Mouse (Mus musculus): ENCODE data around the gene Wsb2. TPM values are rescaled to one million over a fixed set of nuclear protein-coding genes. Genes with fewer than 3 reads are reported as not detected.

Gene Wsb2
- total and polyA plus RNA-seq, 2 experiments from 2014 or later, result 83.2 to 139 TPM

GRCm38 (mm10) chr5:117318741-117319629, 38.1 kb upstream of the Wsb2 start, which contains the start of gene Vsig10:
Gene Vsig10, plus strand, starts transcription at chr5:117319083.
- TF ChIP-seq CTCF (IDR thresholded peaks at IDR 0.05; ENCODE audit: low read depth), result no peak
- no peak for TF ChIP-seq EP300 (IDR thresholded peaks at IDR 0.05; ENCODE audit: low read depth)
- H3K4me3 ChIP-seq (ENCODE audit: low read depth, low read length), result peak within 1 kb of the TSS; percentile 83
- H3K27ac ChIP-seq (ENCODE audit: low read depth), result peak within 1 kb of the TSS; percentile 85
- no peaks in the 10 kb centered on the region for H3K36me3 ChIP-seq (replicated peaks; ENCODE audit: control insufficient read depth, insufficient read depth, low read length)
- DNase-seq (ENCODE audit: low spot score), result peak; percentile 69
- peak; percentile 87 for ATAC-seq (ENCODE audit: insufficient read depth, low read depth)
- H3K9me3 ChIP-seq (replicated peaks; ENCODE audit: control insufficient read depth, low read length), result no peaks in the 10 kb centered on the region
- no peaks in the 10 kb centered on the region for H3K27me3 ChIP-seq (ENCODE audit: control insufficient read depth, insufficient read depth, low read length)
- peak within 1 kb of the TSS; percentile 83 for H3K9ac ChIP-seq (replicated peaks; ENCODE audit: low read depth, low read length)
- no peaks in the 10 kb centered on the region; the same call in 1 of the 2 replicates for H3K4me1 ChIP-seq (ENCODE audit: control insufficient read depth, insufficient read depth)
- under 1% methylated on average over 72 of the region's 81 CpGs for WGBS
- peak within 1 kb of the TSS; percentile 96 for H3K4me2 ChIP-seq (ENCODE audit: low read depth, low read length)

DNA sequence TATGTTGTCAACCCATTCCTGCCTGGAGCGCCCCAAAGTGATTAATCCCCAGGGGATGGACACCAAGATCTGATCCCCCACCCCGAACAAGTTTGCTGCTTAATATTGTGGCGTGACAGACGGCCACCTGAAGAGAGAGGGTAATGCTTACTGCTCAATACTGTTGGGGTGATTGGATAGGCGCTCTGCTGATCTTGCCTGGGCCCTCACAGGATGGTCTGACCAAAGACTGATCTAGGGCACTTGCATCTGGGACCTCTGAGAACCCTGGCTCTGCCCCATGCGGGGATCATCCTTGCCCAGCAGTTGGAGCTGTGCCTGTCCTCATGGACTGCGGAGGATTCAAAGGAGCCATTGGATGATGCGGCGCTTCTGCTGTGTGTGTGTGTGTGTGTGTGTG, 33.4 kb upstream of the Wsb2 start:
- no peaks in the 10 kb centered on the region for H3K9me3 ChIP-seq (replicated peaks; ENCODE audit: control insufficient read depth, low read length)
- H3K27me3 ChIP-seq (ENCODE audit: control insufficient read depth, insufficient read depth, low read length), result no peaks in the 10 kb centered on the region
- no peak for ATAC-seq (ENCODE audit: insufficient read depth, low read depth)
- no peak overlapping the region for H3K9ac ChIP-seq (replicated peaks; ENCODE audit: low read depth, low read length)
- TF ChIP-seq CTCF (IDR thresholded peaks at IDR 0.05; ENCODE audit: low read depth) (no peak), EP300 (IDR thresholded peaks at IDR 0.05; ENCODE audit: low read depth) (no peak)
- DNase-seq (ENCODE audit: low spot score), result no peak
- 85% methylated on average over 9 of the region's 9 CpGs for WGBS
- no peak overlapping the region for H3K4me3 ChIP-seq (ENCODE audit: low read depth, low read length)
- H3K27ac ChIP-seq (ENCODE audit: low read depth), result no peak overlapping the region
- no peak overlapping the region for H3K4me2 ChIP-seq (ENCODE audit: low read depth, low read length)
- H3K4me1 ChIP-seq (ENCODE audit: control insufficient read depth, insufficient read depth), result no peaks in the 10 kb centered on the region; the same call in 1 of the 2 replicates
- H3K36me3 ChIP-seq (replicated peaks; ENCODE audit: control insufficient read depth, insufficient read depth, low read length), result peaks cover 10% of the 10 kb centered on the region

DNA sequence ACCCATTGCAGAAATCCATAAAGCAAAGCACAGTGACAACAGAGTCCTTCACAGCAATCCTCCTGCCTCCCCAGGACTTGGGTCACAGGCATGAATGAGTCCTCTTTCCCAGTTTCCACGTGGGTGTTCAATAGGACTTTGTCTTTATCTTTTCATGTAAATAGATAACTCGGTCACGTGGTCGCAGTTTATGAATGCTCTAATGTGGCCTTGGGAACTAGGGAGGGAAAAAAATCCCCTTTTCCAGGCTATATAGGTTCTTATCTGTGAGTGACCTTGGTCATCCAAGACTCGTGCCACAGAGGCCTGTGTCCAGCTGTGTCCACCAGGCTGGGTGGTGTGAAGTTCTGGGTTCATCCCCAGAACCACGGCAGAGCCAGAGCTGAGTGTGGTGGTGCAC, 30.7 kb upstream of the Wsb2 start:
- no peak overlapping the region for H3K9ac ChIP-seq (replicated peaks; ENCODE audit: low read depth, low read length)
- H3K4me2 ChIP-seq (ENCODE audit: low read depth, low read length), result no peak overlapping the region
- ATAC-seq (ENCODE audit: insufficient read depth, low read depth) (no peak), DNase-seq (ENCODE audit: low spot score) (no peak)
- H3K36me3 ChIP-seq (replicated peaks; ENCODE audit: control insufficient read depth, insufficient read depth, low read length), result peaks cover 10% of the 10 kb centered on the region
- H3K9me3 ChIP-seq (replicated peaks; ENCODE audit: control insufficient read depth, low read length), result no peaks in the 10 kb centered on the region
- H3K4me1 ChIP-seq (ENCODE audit: control insufficient read depth, insufficient read depth), result no peaks in the 10 kb centered on the region
- no peaks in the 10 kb centered on the region for H3K27me3 ChIP-seq (ENCODE audit: control insufficient read depth, insufficient read depth, low read length)
- TF ChIP-seq CTCF (IDR thresholded peaks at IDR 0.05; ENCODE audit: low read depth) (no peak), EP300 (IDR thresholded peaks at IDR 0.05; ENCODE audit: low read depth) (no peak)
- 44% methylated on average over 6 of the region's 6 CpGs for WGBS
- no peak overlapping the region for H3K27ac ChIP-seq (ENCODE audit: low read depth)
- H3K4me3 ChIP-seq (ENCODE audit: low read depth, low read length), result no peak overlapping the region

- WGBS, result 89% methylated on average over 7 of the region's 7 CpGs
- Histone ChIP-seq H3K9me3 (replicated peaks; ENCODE audit: control insufficient read depth, low read length) (no peaks in the 10 kb centered on the region), H3K27me3 (ENCODE audit: control insufficient read depth, insufficient read depth, low read length) (no peaks in the 10 kb centered on the region), H3K27ac (ENCODE audit: low read depth) (no peak overlapping the region), H3K9ac (replicated peaks; ENCODE audit: low read depth, low read length) (no peak overlapping the region), H3K4me2 (ENCODE audit: low read depth, low read length) (no peak overlapping the region), H3K4me3 (ENCODE audit: low read depth, low read length) (no peak overlapping the region), H3K4me1 (ENCODE audit: control insufficient read depth, insufficient read depth) (no peaks in the 10 kb centered on the region), H3K36me3 (replicated peaks; ENCODE audit: control insufficient read depth, insufficient read depth, low read length) (peaks cover 9% of the 10 kb centered on the region; the same call in 1 of the 2 replicates)
- no peak for TF ChIP-seq CTCF (IDR thresholded peaks at IDR 0.05; ENCODE audit: low read depth)
- no peak for TF ChIP-seq EP300 (IDR thresholded peaks at IDR 0.05; ENCODE audit: low read depth)
- ATAC-seq (ENCODE audit: insufficient read depth, low read depth) (no peak), DNase-seq (ENCODE audit: low spot score) (no peak)
These were observed 26.6 kb upstream of the Wsb2 start for GRCm38 (mm10) chr5:117330457-117330856.

GRCm38 (mm10) chr5:117337999-117338398, 19.1 kb upstream of the Wsb2 start:
- Histone ChIP-seq H3K4me1 (ENCODE audit: control insufficient read depth, insufficient read depth) (no peaks in the 10 kb centered on the region), H3K4me2 (ENCODE audit: low read depth, low read length) (no peak overlapping the region), H3K9ac (replicated peaks; ENCODE audit: low read depth, low read length) (no peak overlapping the region), H3K9me3 (replicated peaks; ENCODE audit: control insufficient read depth, low read length) (no peaks in the 10 kb centered on the region), H3K27me3 (ENCODE audit: control insufficient read depth, insufficient read depth, low read length) (no peaks in the 10 kb centered on the region), H3K4me3 (ENCODE audit: low read depth, low read length) (no peak overlapping the region), H3K27ac (ENCODE audit: low read depth) (no peak overlapping the region), H3K36me3 (replicated peaks; ENCODE audit: control insufficient read depth, insufficient read depth, low read length) (peaks cover 40% of the 10 kb centered on the region)
- ATAC-seq (ENCODE audit: insufficient read depth, low read depth) (no peak), DNase-seq (ENCODE audit: low spot score) (no peak)
- no peak for TF ChIP-seq EP300 (IDR thresholded peaks at IDR 0.05; ENCODE audit: low read depth)
- TF ChIP-seq CTCF (IDR thresholded peaks at IDR 0.05; ENCODE audit: low read depth), result no peak
- 91% methylated on average over 10 of the region's 10 CpGs for WGBS
